Mouse (Mus musculus) spleen, postnatal 14 days (tissue): ENCODE data around the gene Steap3.
"Not testable (repeated sequence)": the region's sequence is repeated elsewhere in the genome, so short reads cannot be mapped to it uniquely, and the experiment has no call there.

Experiments
- DNase-seq, 2 experiments: peaks; one replicate each; pipeline ENCODE4 v3.0.0; 2021 to 2022; ENCODE audit warnings: low spot score in 2 of 2

The Steap3 gene

DNA sequence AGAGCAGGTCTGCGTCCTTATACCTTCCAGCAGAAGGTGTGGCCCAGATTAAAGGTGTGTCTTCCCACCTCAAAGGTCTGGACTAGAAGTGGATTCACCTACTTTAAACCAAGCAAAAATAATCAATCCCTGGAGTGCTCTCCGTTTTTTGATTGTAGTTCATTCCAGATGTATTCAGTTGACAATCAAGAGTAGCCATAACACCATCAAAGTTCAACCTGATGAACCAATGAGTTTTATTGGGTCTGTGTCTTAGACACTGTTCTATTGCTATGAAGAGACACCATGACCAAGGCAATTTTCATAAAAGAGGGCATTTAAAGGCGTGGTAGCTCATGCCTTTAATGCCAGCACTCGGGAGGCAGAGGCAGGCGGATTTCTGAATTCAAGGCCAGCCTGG, at the start of gene Steap3:
Steap3 (minus strand) TSS at position 101 of the 400 bp plus-strand sequence.
- no peak for DNase-seq

DNA sequence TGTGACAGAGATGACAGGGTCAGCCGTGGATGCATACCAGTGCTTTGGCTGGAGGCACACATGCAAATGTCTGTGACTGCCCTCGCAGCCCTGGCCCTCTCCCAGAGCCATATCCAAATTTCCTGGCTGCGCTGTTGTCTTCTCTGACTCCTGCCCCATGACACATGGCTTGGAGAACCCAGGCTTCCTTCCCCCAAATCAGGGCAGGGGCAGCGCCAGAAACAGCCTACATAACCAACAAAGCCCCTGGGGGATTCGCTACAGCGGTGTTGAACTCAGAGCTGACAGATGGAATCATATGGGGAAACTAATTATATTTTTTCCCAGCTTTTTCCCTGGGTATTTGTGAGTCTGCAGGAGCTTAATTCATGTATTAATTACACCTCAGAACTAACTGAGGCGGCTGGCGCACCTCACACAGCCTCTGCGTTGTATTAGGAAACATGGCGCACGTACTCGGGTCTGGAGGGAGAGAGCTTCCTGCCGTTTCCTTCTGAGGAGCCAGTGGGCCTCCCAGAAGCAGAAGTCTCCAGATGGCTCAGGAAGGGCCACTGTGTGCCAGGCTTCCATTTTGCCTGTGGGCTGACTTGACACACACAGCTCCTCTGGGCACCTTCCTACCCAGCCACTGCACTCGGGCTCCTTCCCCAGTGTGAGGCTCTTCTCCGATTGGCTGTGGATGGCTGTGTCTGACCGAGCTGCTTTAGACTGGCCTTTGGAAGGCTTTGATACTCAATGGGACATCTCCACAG, 48.9 kb upstream of the Steap3 start:
- DNase-seq, result no peak

DNA sequence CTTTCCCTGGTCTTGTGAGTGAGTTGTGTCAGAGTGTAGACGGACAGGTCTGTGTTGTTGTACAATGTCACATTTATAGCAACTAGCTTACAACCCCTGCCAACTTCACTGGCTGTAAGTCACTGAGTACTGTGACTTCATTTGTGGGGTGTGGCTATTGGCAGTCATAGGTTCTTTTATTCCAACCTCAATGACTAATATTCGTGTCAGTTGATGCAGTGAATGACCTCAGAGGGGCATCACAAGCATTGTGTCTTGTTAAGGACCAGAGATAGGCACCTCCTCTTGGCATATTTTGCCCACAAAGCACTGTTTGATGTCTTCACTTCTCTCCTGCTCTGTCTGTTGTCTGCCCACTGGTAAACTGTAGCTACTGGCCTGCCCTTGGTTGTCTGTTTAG, 33.3 kb upstream of the Steap3 start:
- DNase-seq, result no peak

DNA sequence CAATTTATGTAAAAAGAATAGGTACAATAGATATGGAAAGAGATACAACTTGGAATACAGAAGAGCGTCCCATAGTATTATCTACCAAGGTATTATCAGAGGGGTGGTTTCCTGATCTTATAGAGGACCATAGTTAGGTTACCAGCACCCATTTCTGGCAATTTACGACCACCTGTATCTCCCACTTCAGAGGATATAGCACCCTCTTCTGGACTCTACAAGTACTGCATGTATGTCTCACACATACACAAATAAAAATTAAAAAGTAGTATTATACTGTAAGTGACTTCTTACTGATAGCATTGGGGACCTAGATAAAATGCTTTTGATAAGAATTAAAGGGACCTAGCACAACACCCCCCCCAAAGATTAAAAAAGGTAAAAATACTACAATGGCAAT, 24.4 kb upstream of the Steap3 start:
- no peak for DNase-seq

DNA sequence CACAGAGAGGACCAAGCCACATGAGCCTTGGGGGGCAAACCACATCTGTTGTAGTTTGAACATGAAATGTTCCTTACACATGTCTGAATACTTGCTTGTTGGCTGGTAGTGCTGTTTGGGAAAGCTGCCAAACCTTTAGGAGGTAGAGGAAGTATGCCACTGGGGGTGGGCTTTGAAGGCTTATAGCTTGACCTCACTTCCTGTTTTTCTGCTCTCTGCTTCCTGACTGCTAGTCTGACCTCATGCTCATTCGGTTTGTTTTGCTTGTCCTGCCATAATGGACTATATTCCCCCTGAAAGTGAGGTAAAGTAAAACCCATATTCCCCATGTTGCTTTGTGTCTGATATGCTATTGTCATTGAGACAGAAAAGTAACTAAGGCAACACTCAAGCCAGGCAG, 21.3 kb upstream of the Steap3 start:
- DNase-seq, result no peak

DNA sequence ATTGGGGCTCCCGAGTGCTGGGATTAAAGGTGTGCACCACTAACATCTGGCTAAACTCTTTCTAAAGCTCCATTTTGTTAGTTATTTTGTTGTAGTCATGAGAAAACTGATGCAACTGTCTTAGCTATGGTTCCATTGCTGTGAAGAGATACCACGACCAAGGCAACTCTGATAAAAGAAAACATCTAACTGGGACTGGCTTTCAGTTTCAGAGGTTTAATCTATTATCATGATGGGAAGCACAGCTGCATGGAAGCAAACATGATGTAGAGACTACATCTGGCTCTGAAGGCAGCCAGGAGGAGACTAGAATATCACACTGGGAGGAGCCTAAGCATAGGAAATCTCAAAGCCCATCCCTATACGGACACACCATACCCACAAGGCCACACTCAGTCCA, 19.2 kb upstream of the Steap3 start:
- DNase-seq, result no peak

DNA sequence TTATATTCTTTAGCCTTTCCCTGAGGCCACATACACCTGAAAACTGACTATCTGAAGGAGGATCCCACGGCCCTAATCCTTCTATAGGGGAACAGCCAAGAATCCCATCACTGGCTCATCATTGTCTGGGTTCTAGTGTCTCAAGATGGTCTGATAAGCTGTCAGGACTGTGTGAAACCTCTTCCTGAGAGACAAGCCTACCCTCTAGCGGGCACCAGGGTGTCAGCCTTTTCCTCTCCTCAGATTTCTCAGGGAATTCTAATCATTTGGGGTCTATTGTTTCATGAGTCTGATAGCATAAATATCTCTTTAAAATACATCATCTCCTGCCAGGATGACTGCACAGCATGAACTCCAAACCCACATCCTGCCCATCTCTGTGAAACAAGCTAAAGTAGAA, 17.3 kb upstream of the Steap3 start:
- DNase-seq, result no peak

DNA sequence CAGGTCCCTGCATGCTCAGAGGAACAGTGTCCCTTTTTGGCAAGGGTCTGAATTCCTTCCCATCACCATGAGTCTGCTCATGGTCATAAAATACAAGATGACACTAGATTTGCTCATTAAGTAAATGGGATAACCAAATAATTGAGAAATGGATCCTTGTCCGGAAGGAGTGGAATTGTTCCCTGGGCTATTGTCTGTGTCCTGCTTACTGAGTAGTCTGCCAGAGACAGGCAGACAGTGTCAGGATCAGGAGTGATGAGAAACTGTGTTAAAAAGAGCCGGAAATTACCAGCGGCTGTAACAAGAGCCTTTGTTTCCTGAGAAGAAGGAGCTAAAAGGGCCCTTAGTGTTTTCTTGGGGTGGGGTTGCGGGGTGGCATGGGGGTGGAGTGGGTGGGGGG, 15.2 kb upstream of the Steap3 start:
- no peak for DNase-seq

DNA sequence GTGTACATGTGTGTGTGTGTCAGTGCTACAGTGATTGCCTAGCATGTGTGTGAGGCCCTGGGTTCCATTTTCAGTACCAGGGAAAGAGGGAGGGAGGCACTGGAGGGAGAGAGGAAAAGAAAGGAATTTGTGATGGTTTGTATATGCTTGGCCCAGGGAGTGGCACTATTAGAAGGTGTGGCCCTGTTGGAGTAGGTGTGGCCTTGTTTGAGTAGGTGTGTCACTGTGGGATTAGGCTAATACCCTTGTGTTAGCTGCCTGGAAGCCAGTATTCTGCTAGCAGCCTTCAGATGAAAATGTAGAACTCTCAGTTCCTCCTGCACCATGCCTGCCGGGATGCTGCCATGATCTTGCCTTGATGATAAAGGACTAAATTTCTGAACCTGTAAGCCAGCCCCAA, 3.6 kb upstream of the Steap3 start:
- not testable (repeated sequence) for DNase-seq

DNA sequence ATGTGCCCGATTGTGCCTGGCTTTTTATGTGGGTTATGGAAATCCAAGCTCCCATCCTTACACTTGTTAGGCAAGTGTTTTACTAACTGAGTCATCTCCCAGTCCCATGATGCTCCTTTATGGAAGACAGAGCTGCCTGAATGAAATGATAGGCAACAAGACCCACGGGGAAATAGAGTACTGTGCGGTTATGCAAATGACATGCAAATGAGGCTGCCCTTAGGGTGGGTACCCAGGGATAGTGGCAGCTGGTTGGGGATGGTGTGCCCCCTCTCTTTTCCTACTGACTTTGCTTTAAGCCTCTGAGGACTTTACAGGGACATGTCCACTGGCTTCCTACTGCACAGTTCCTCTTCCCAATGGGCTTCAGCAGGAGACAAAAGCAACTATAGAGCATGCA, 2.7 kb upstream of the Steap3 start:
- no peak for DNase-seq

DNA sequence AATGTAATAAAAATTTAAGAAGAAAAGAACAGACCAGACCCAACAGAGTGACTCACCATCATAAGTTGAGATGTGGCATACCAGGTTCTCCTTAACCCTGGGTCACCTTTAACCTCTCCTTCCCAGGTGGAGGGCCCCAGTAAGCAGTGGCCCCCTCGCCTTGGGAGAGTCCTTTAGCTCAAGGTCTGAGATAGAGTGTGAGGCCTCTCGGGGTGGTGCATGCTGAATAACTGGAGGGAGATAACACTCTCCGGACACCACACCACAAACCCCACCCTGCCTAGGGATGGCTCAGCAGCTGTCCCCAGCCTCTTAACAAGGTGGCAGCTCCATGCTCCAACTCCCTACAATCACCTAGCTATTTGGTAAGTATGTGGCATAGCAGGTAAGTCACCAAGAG, 1.6 kb downstream of the Steap3 start:
- no peak for DNase-seq

DNA sequence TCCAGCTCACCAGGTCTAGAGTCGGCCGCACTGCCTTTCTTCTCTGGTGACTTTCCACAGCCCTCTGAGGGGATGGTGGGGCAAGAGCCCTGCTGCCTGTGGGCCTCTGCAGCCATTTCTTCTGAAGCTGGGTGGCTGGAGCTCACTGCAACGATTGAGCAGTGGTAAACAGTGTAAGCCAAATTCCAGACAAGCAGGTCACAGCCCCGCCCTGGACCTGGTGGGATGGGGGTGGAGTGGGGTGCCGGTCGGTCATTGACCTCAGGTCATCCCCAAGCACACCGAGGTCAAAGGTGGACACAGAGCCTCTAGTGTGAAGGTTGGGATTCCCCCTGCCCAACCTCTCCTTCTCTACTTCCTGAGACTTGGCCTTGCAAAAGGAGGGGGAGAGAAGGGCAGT, 2.4 kb downstream of the Steap3 start:
- no peak for DNase-seq

DNA sequence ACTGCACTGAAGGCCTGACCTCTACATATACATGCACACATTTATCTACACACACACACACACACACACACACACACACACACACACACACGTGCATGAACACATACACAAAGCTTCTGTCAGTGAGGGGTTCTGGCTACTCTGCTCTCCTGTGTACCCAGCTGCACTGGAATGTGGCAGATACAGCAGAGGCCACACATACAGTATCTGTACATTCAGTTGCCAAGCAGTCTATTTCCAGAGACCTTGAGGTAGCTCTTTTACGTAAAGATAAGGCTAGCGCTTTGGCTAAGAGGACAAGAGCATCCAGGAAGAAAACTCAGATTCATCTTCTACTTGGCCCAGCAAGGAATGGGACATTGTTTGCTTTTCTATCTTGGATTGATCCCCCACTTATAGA, 4.9 kb downstream of the Steap3 start:
- DNase-seq, result no peak

DNA sequence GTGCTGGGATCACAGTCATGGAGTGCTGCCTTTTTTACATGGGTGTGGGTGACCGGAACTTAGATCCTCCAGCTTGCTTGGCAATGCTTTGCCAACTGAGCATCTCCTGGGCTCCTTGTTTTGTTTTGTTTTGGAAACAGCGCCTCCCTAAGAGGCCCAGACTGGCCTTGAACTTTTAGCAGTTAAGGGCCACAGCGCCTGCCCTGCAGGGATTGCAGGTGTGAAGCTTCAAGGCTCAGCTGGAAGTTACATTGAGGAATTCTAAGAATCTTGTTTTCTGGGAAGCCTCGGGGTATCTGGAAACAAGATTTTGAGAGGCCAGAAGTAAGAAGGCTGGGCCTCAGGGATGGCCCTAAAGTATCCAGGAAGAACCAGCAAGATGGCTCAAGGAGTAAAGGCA, 6.0 kb downstream of the Steap3 start:
- DNase-seq, result no peak

DNA sequence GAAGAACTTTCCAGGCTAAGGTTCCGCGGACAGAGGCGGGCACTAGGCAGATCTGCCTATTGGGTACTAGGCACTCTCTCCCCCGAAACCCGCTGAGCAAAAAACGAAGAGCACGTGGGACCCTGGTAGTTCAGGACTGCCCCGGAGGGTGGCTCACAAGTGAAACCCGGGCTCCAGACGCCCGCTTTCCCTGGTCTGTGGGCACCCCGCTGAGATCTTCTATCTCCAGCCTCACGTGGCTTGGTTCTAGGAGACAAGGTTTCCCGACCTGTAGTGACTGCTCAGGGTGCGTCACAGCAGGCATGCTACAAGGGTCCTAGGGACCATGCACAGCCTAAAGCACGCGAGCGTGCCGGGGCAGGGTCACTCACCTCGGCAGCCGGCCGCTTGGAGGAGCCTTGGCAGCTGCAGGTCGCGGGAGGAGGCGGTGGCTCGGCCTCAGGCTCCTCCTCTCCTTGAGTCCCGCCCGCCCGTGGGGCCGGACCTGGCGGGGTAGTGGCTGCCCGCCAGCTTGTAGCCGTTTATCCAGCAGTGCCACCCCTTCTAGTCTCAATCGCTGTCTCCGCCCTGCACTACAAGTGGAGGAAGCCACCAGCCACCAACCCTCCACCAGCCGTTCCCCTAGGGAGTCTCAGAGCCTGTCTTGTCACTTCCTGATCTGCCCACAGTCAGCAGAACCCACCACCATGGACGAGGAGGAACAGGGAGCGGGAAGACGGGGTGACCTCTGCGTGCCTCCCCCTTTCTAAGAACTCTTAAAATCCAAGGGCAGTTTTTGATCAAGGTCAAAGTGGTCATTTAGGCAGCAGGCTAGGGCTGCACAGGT, 7.4 kb downstream of the Steap3 start:
- peak; percentile 83 to 87 for DNase-seq

DNA sequence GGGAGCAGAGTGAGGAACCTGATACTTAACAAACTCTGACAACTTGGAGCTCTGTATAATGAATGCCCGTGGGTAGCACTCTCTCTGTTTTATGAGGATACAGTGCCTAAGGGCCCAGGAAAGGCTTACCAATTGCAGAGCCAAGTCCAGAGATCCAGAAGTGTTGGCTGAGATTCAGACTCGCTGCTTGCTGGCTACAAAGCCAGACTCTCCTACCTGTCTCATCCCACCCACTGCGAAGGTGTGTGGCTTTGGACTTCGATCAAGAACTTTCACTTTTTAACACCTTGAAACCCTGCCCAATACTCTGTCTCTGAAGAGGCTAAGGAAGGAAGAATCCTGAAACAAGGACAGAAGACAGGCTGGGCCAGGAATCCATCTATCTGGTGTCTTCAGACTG, 9.3 kb downstream of the Steap3 start:
- DNase-seq, result no peak

DNA sequence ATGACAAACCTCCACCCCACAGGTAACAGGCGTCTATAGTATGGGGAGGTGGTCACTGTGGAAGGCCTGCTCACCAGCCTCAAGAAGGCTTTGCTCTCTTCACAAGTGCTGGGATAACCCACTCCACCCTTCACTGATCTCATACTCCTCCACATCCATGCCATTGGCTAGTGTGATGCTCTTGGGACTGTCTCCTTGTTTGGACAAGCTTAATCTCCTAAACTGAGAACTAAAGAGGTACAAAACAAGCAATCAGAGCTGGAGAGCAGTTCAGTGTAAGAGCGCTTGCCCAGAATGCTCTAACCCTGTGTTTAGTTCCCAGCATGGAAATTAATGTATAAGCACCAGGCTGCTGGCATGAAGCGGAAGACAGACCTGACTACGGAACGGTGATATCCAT, 11.3 kb downstream of the Steap3 start:
- no peak for DNase-seq

DNA sequence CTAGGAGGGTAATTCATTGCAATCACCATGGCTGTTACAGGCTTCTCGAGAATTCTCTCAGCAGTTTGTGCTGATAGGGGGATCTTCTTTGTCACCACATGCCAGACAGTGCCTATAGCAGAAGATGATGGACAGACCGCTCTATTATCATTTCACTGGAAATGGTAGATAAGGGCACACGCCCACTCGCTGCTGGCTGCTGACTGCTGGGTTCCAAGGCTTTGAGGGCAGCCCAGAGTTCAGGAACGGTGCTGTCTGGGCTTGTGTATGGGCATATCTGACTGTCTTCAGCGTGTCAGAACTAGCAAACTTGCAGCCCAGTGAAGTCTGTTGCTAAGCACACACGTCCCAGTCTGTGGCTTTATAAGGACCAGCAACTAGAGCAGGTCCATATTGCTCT, 13.3 kb downstream of the Steap3 start:
- DNase-seq, result no peak

DNA sequence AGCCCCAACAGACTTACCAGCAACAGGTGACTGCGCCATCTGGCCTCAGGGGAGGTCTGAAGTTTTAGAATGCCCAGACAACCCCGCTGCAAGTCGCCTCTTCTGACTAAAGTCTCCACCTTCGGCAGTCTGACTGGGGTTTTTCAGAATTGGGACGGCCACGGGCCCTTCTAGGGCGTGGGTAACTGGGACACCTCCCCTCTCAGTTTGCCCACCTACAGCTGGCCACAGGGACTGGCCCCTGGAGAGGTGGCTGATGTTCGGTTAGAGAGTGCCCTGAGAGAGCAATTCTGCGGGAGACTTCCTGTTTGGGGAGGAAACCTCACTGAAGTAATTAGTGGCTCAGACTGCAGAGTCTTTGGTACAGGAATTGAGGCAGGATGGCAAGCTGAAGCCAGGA, 13.8 kb downstream of the Steap3 start:
- peak in 1 of 2 experiments; percentile 16 for DNase-seq

DNA sequence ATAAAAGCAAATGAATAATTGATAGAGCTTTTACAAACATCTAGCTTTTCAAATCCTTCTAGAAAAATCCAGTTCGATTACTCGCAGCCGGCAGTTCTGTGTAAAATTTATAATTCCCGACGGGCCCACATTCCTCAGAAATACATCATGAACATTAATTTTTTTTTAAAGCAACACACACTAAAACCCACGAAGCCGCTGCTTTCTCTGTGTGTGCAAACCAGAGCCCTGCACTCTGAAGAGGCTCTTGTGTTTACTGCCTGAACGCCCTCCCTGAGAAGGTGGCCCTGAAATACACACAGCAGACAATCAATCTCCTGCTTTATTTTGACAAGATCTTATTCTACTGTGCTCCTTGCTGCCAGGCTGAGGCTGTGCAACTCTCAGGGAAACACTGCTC, 14.3 kb downstream of the Steap3 start:
- DNase-seq, result no peak

DNA sequence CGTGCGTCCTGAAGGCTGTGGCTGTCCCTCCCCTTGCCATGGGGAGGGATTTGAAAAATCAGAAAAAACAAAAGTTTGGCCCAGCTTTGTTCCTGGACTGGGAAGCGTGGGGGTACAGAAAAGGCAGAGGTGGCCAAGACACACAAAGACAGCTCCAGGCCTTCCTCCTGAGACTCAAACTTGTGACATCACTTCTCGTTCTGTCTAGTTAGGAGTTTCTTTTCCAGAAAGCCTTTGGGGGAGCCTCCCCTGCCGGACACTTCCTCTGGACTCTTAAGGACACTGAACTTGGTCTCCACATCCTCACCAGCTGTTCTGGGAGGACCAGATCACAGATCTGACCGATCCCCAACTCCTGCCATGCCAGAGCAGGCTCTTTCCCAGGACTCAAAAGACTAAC, 18.8 kb downstream of the Steap3 start:
- no peak for DNase-seq

DNA sequence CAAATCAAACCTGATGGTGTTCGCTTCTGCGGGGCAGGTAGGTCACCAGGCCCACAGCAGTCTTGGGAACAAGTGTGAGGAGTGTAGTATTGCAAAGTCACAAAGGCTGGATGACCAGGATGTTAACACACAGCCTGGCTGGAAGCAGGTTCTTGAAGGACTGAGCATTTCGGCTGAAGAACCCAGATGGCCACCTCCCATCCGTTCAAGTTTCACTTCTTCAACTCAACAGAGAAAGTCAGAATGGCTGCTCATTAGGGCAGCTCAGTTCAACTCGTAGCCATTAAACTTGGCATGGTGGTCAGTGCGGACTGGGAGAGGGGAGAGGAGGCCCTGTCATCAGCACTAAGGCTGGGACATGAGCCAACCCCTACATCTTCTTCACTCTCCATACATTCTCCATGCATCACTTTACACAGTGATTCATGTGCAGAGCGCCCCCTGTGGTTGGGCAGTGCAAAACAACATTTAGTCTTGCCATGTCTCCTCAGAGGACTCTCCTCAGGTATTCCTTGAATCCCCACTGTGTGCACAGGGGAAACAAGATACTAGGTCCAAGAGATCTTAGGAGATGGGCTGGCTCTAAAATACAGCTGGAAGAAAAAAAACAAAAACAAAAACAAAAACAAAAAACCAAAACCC, 19.9 kb downstream of the Steap3 start:
- DNase-seq, result no peak

DNA sequence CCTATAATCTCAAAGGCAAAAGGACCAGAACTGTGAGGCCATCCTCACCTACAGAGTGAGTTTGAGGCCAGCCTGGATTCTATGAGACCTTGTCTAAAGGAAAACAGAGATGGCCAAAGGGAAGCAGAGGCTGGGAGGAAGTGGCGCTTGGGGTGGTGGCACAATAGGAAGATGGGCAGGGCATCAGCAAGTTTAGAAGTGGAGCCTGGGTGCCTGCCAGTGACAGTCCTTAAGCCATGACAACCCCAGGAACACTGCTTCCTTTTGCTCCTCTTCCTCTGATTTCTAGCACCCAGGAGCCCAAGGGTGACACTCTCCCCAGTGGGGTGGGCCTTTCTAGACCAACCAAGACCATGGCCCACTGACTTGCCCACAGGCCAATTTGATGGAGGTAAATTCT, 21.3 kb downstream of the Steap3 start:
- DNase-seq, result no peak
